Mouse (Mus musculus): ENCODE results near the gene Myrip.

- TF ChIP-seq CTCF (IDR thresholded peaks at IDR 0.05), result peak; percentile 24
- no peak for TF ChIP-seq EP300 (IDR thresholded peaks at IDR 0.05; ENCODE audit: insufficient read depth, low read depth, low read length)
These were observed 137.0 kb downstream of the Myrip start for GRCm38 (mm10) chr9:120438350-120438749.

Measured in heart, adult 2 months (tissue).